Mouse (Mus musculus): ENCODE results near the gene Slc4a1. TPM values are rescaled to one million over a fixed set of nuclear protein-coding genes. Genes with fewer than 3 reads are reported as not detected.

Gene Slc4a1
- polyA plus RNA-seq, 1 experiment: 0.72 TPM

GRCm38 (mm10) chr11:102369263-102369662 lies 3.3 kb upstream of the Slc4a1 start:
- WGBS: 82% methylated on average over 4 of the region's 4 CpGs
- TF ChIP-seq CTCF (IDR thresholded peaks at IDR 0.05; ENCODE audit: borderline replicate concordance, insufficient read depth, low read depth, low read length): no peak
- TF ChIP-seq POLR2A (IDR thresholded peaks at IDR 0.05; ENCODE audit: borderline replicate concordance, insufficient read depth, low read length): no peak

GRCm38 (mm10) chr11:102368347-102368746 lies 2.3 kb upstream of the Slc4a1 start:
- 80% methylated on average over 5 of the region's 5 CpGs for WGBS
- Histone ChIP-seq H3K4me3 (replicated peaks; ENCODE audit: insufficient read depth, low read depth, low read length) (no peak overlapping the region), H3K4me1 (ENCODE audit: control insufficient read depth, insufficient read depth, low read length) (no peaks in the 10 kb centered on the region), H3K27ac (ENCODE audit: insufficient read depth, low read length) (no peak overlapping the region), H3K27me3 (ENCODE audit: control insufficient read depth, insufficient read depth, low read length) (no peaks in the 10 kb centered on the region)
- TF ChIP-seq POLR2A (IDR thresholded peaks at IDR 0.05; ENCODE audit: borderline replicate concordance, insufficient read depth, low read length) (no peak), CTCF (IDR thresholded peaks at IDR 0.05; ENCODE audit: borderline replicate concordance, insufficient read depth, low read depth, low read length) (no peak)
- DNase-seq: no peak

More at GRCm38 (mm10) chr11:102369263-102369662, 3.3 kb upstream of the Slc4a1 start:
- no peaks in the 10 kb centered on the region for H3K27me3 ChIP-seq (ENCODE audit: control insufficient read depth, insufficient read depth, low read length)
- no peak overlapping the region for H3K27ac ChIP-seq (ENCODE audit: insufficient read depth, low read length)
- no peaks in the 10 kb centered on the region for H3K4me1 ChIP-seq (ENCODE audit: control insufficient read depth, insufficient read depth, low read length)
- no peak overlapping the region for H3K4me3 ChIP-seq (replicated peaks; ENCODE audit: insufficient read depth, low read depth, low read length)
- no peak for DNase-seq

- no peak for DNase-seq
- no peak for TF ChIP-seq POLR2A (IDR thresholded peaks at IDR 0.05; ENCODE audit: borderline replicate concordance, insufficient read depth, low read length)
- Histone ChIP-seq H3K27me3 (ENCODE audit: control insufficient read depth, insufficient read depth, low read length) (no peaks in the 10 kb centered on the region), H3K27ac (ENCODE audit: insufficient read depth, low read length) (no peak overlapping the region), H3K4me1 (ENCODE audit: control insufficient read depth, insufficient read depth, low read length) (no peaks in the 10 kb centered on the region), H3K4me3 (replicated peaks; ENCODE audit: insufficient read depth, low read depth, low read length) (no peak overlapping the region)
- WGBS: 87% methylated on average over 9 of the region's 9 CpGs
Observed at GRCm38 (mm10) chr11:102367504-102368280, 1.7 kb upstream of the Slc4a1 start.

GRCm38 (mm10) chr11:102365699-102366098 lies 304 bp downstream of the Slc4a1 start:
- H3K4me3 ChIP-seq (replicated peaks; ENCODE audit: insufficient read depth, low read depth, low read length): no peak overlapping the region
- WGBS: 73% methylated on average over 4 of the region's 4 CpGs

GRCm38 (mm10) chr11:102364570-102365371 lies 1.2 kb downstream of the Slc4a1 start:
- Histone ChIP-seq H3K27ac (ENCODE audit: insufficient read depth, low read length) (no peak overlapping the region), H3K27me3 (ENCODE audit: control insufficient read depth, insufficient read depth, low read length) (no peaks in the 10 kb centered on the region), H3K4me3 (replicated peaks; ENCODE audit: insufficient read depth, low read depth, low read length) (no peak overlapping the region), H3K4me1 (ENCODE audit: control insufficient read depth, insufficient read depth, low read length) (no peaks in the 10 kb centered on the region)
- no peak for TF ChIP-seq CTCF (IDR thresholded peaks at IDR 0.05; ENCODE audit: borderline replicate concordance, insufficient read depth, low read depth, low read length)
- TF ChIP-seq POLR2A (IDR thresholded peaks at IDR 0.05; ENCODE audit: borderline replicate concordance, insufficient read depth, low read length): no peak
- no peak for DNase-seq
- 62% methylated on average over 14 of the region's 14 CpGs for WGBS

More at GRCm38 (mm10) chr11:102365699-102366098, 304 bp downstream of the Slc4a1 start:
- TF ChIP-seq CTCF (IDR thresholded peaks at IDR 0.05; ENCODE audit: borderline replicate concordance, insufficient read depth, low read depth, low read length) (no peak), POLR2A (IDR thresholded peaks at IDR 0.05; ENCODE audit: borderline replicate concordance, insufficient read depth, low read length) (no peak)
- Histone ChIP-seq H3K27ac (ENCODE audit: insufficient read depth, low read length) (no peak overlapping the region), H3K4me1 (ENCODE audit: control insufficient read depth, insufficient read depth, low read length) (no peaks in the 10 kb centered on the region), H3K27me3 (ENCODE audit: control insufficient read depth, insufficient read depth, low read length) (no peaks in the 10 kb centered on the region)
- no peak for DNase-seq

- Histone ChIP-seq H3K27me3 (ENCODE audit: control insufficient read depth, insufficient read depth, low read length) (no peaks in the 10 kb centered on the region), H3K27ac (ENCODE audit: insufficient read depth, low read length) (no peak overlapping the region), H3K4me3 (replicated peaks; ENCODE audit: insufficient read depth, low read depth, low read length) (no peak overlapping the region), H3K4me1 (ENCODE audit: control insufficient read depth, insufficient read depth, low read length) (no peaks in the 10 kb centered on the region)
- WGBS: 61% methylated on average over 2 of the region's 2 CpGs
- no peak for DNase-seq
- TF ChIP-seq POLR2A (IDR thresholded peaks at IDR 0.05; ENCODE audit: borderline replicate concordance, insufficient read depth, low read length) (no peak), CTCF (IDR thresholded peaks at IDR 0.05; ENCODE audit: borderline replicate concordance, insufficient read depth, low read depth, low read length) (no peak)
Observed at GRCm38 (mm10) chr11:102363623-102364022, 2.4 kb downstream of the Slc4a1 start.

GRCm38 (mm10) chr11:102361776-102362495 lies 4.1 kb downstream of the Slc4a1 start:
- no peak overlapping the region for H3K4me3 ChIP-seq (replicated peaks; ENCODE audit: insufficient read depth, low read depth, low read length)
- H3K27me3 ChIP-seq (ENCODE audit: control insufficient read depth, insufficient read depth, low read length): no peaks in the 10 kb centered on the region
- TF ChIP-seq POLR2A (IDR thresholded peaks at IDR 0.05; ENCODE audit: borderline replicate concordance, insufficient read depth, low read length): no peak
- TF ChIP-seq CTCF (IDR thresholded peaks at IDR 0.05; ENCODE audit: borderline replicate concordance, insufficient read depth, low read depth, low read length): no peak
- H3K4me1 ChIP-seq (ENCODE audit: control insufficient read depth, insufficient read depth, low read length): peaks cover 13% of the 10 kb centered on the region
- no peak for DNase-seq
- no peak overlapping the region for H3K27ac ChIP-seq (ENCODE audit: insufficient read depth, low read length)
- 91% methylated on average over 8 of the region's 8 CpGs for WGBS
